In the genomic region with DNA sequence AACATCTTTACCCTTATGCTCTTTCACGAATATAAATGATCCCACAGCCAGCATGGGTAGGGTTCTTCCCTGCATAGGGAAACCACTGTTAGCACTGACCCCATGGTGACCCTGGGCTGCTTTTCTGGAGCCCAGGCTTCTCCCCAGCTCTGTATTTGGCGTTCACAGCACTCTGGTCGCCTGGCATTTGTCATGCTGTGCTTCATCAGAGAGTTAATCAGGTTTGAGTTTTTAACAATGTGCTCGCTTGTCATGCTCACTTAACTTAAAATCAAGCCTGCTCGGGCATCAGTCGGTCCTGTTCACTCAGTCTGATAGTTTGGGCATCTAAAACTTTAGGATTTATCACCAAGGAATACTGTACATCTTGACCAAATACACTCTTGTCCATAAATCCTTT, we compare ENCODE assay signal across 10 mouse cellular contexts.
"Had no signal": no experiment of that assay in that cellular context is flagged by ENCODE, and none has a peak within 500 bp of the region (broad histone marks: within the 10 kb centered on the region; RNA-seq: fewer than 3 reads in every experiment).

No protein-coding gene starts in this region.

- DNase-seq: kidney, adult 18-20 months; kidney, postnatal 10 days; kidney, postnatal 4 days; layer of hippocampus, postnatal 36 days; left cerebral cortex, postnatal 4 days; lung, adult 18-20 months; midbrain, embryonic 14.5 days; right cerebral cortex, adult 18-20 months; right cerebral cortex, postnatal 25 days; thymus, postnatal 36 days had no signal
